Mouse (Mus musculus): ENCODE results near the gene Trem1.

The Trem1 gene

GRCm38 (mm10) chr17:48232518-48232917 lies at the start of gene Trem1:
Gene Trem1, plus strand, starts transcription at chr17:48232768.
- no peak for DNase-seq (ENCODE audit: low read depth, low spot score)

- no peak for DNase-seq (ENCODE audit: low read depth, low spot score)
These were observed 47.3 kb upstream of the Trem1 start for GRCm38 (mm10) chr17:48185252-48185651.

GRCm38 (mm10) chr17:48192366-48192765 lies 40.2 kb upstream of the Trem1 start:
- DNase-seq (ENCODE audit: low read depth, low spot score), result no peak

- no peak for DNase-seq (ENCODE audit: low read depth, low spot score)
These were observed 29.5 kb upstream of the Trem1 start for GRCm38 (mm10) chr17:48203086-48203485.

- no peak for DNase-seq (ENCODE audit: low read depth, low spot score)
These were observed 20.0 kb upstream of the Trem1 start for GRCm38 (mm10) chr17:48212596-48212995.

- DNase-seq (ENCODE audit: low read depth, low spot score), result no peak
These were observed 19.1 kb upstream of the Trem1 start for GRCm38 (mm10) chr17:48213511-48213910.

GRCm38 (mm10) chr17:48215429-48215828 lies 17.1 kb upstream of the Trem1 start:
- DNase-seq (ENCODE audit: low read depth, low spot score), result no peak

- DNase-seq (ENCODE audit: low read depth, low spot score), result no peak
These were observed 1.9 kb upstream of the Trem1 start for GRCm38 (mm10) chr17:48230680-48231079.

- DNase-seq (ENCODE audit: low read depth, low spot score), result no peak
These were observed 1.2 kb downstream of the Trem1 start for GRCm38 (mm10) chr17:48233789-48234188.

GRCm38 (mm10) chr17:48234550-48234949 lies 2.0 kb downstream of the Trem1 start:
- no peak for DNase-seq (ENCODE audit: low read depth, low spot score)

GRCm38 (mm10) chr17:48235773-48236370 lies 3.3 kb downstream of the Trem1 start:
- DNase-seq (ENCODE audit: low read depth, low spot score), result no peak

GRCm38 (mm10) chr17:48237621-48238020 lies 5.1 kb downstream of the Trem1 start:
- DNase-seq (ENCODE audit: low read depth, low spot score), result no peak

- DNase-seq (ENCODE audit: low read depth, low spot score), result no peak
These were observed 14.8 kb downstream of the Trem1 start, which contains the start of gene Trem3 for GRCm38 (mm10) chr17:48247221-48247928. Gene Trem3, plus strand, starts transcription at chr17:48247777.

- DNase-seq (ENCODE audit: low read depth, low spot score), result peak; percentile 44
These were observed 16.5 kb downstream of the Trem1 start for GRCm38 (mm10) chr17:48249039-48249438.

GRCm38 (mm10) chr17:48249501-48249900 lies 16.9 kb downstream of the Trem1 start:
- no peak for DNase-seq (ENCODE audit: low read depth, low spot score)

- DNase-seq (ENCODE audit: low read depth, low spot score), result no peak
These were observed 18.1 kb downstream of the Trem1 start for GRCm38 (mm10) chr17:48250631-48251030.

- DNase-seq (ENCODE audit: low read depth, low spot score), result no peak
These were observed 24.0 kb downstream of the Trem1 start for GRCm38 (mm10) chr17:48256575-48256974.

- DNase-seq (ENCODE audit: low read depth, low spot score), result no peak
These were observed 29.3 kb downstream of the Trem1 start for GRCm38 (mm10) chr17:48261868-48262267.

- DNase-seq (ENCODE audit: low read depth, low spot score), result no peak
These were observed 31.3 kb downstream of the Trem1 start, which contains the start of gene Treml4 for GRCm38 (mm10) chr17:48263741-48264362. Gene Treml4, plus strand, starts transcription at chr17:48264295.

GRCm38 (mm10) chr17:48264662-48265061 lies 32.1 kb downstream of the Trem1 start:
- no peak for DNase-seq (ENCODE audit: low read depth, low spot score)

GRCm38 (mm10) chr17:48266138-48266537 lies 33.6 kb downstream of the Trem1 start:
- no peak for DNase-seq (ENCODE audit: low read depth, low spot score)

GRCm38 (mm10) chr17:48266610-48267304 lies 34.2 kb downstream of the Trem1 start:
- DNase-seq (ENCODE audit: low read depth, low spot score), result no peak
